Mouse (Mus musculus): ENCODE results near the gene 9130008F23Rik. TPM values are rescaled to one million over a fixed set of nuclear protein-coding genes. Genes with fewer than 3 reads are reported as not detected.
A peak's percentile ranks its signal among the peaks of the same experiment; 100 is the strongest.

Gene 9130008F23Rik
- polyA plus RNA-seq (2014; fragmentation: Nextera tagmentation; extraction: Ambion mirVana): 3.8 and 4.0 TPM in 2 replicates

- H3K9me3 ChIP-seq (ENCODE audit: control insufficient read depth, low read length): no peaks in the 10 kb centered on the region
- H3K27ac ChIP-seq (ENCODE audit: low read depth): peak within 1 kb of the TSS; percentile 39; the same call in 1 of the 2 replicates
- DNase-seq (ENCODE audit: low spot score): peak; percentile 75
- H3K9ac ChIP-seq (ENCODE audit: low read length): peak within 1 kb of the TSS; percentile 52
- peak within 1 kb of the TSS; percentile 69 for H3K4me3 ChIP-seq (ENCODE audit: low read depth, low read length)
- H3K27me3 ChIP-seq (replicated peaks; ENCODE audit: control insufficient read depth, insufficient read depth, low read length): no peaks in the 10 kb centered on the region
- no peaks in the 10 kb centered on the region for H3K36me3 ChIP-seq (ENCODE audit: control insufficient read depth, insufficient read depth, low read length)
- peak; percentile 88 for ATAC-seq (replicated peaks; ENCODE audit: low FRiP score, low TSS enrichment, low read depth)
- WGBS: under 1% methylated on average over 40 of the region's 40 CpGs
- peak within 1 kb of the TSS; percentile 88 for H3K4me2 ChIP-seq (ENCODE audit: low read length)
- no peaks in the 10 kb centered on the region for H3K4me1 ChIP-seq (replicated peaks; ENCODE audit: control insufficient read depth, insufficient read depth, low read length)
Observed at GRCm38 (mm10) chr17:40879924-40880691, at the start of gene 9130008F23Rik. 9130008F23Rik (minus strand) TSS chr17:40880559.

DNA sequence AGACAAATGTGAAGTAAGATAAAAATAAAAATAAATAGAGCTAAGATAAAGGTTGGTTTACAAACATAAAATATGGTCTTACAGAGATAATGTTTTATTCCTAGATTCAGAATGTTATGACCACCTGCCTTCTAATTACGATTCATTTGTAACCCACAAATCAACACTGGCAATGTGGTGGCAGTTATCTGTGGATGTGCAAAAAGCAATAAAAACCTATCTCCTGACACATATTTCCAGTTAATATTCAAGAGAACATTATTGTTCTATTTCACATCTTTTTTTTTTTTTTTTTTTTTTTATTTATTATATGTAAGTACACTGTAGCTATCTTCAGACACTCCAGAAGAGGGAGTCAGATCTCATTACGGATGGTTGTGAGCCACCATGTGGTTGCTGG lies 35.1 kb upstream of the 9130008F23Rik start:
- H3K4me2 ChIP-seq (ENCODE audit: low read length): no peak overlapping the region
- no peak overlapping the region for H3K9ac ChIP-seq (ENCODE audit: low read length)
- no peaks in the 10 kb centered on the region for H3K27me3 ChIP-seq (replicated peaks; ENCODE audit: control insufficient read depth, insufficient read depth, low read length)
- WGBS: 96% methylated on average over 1 of the region's 2 CpGs
- ATAC-seq (replicated peaks; ENCODE audit: low FRiP score, low TSS enrichment, low read depth): no peak
- no peak overlapping the region for H3K4me3 ChIP-seq (ENCODE audit: low read depth, low read length)
- no peaks in the 10 kb centered on the region for H3K4me1 ChIP-seq (replicated peaks; ENCODE audit: control insufficient read depth, insufficient read depth, low read length)
- H3K27ac ChIP-seq (ENCODE audit: low read depth): no peak overlapping the region
- H3K9me3 ChIP-seq (ENCODE audit: control insufficient read depth, low read length): no peaks in the 10 kb centered on the region
- no peaks in the 10 kb centered on the region for H3K36me3 ChIP-seq (ENCODE audit: control insufficient read depth, insufficient read depth, low read length)
- DNase-seq (ENCODE audit: low spot score): no peak

DNA sequence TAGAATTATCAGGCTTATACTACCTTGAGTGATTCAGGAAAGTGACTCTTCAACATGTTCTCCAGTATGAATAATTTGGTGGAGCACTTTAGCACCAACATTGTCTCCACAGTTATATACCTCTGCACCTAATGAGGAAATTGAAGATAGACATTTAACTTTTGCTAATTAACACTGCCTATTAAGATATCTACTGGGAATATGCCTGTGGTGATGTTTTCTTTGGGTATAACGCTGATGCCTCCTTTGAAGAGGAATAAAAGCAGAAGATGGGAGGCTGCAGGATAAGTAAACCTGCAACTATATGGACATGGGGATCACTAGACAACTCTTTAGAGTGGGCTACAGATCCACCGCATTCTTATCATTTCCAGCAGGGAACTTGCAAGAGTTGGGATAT lies 33.9 kb upstream of the 9130008F23Rik start, which contains the start of gene Glyatl3:
Gene Glyatl3 (minus strand): TSS at position 101 of the 400 bp plus-strand sequence.
- H3K27ac ChIP-seq (ENCODE audit: low read depth): no peak within 1 kb of the TSS
- H3K36me3 ChIP-seq (ENCODE audit: control insufficient read depth, insufficient read depth, low read length): no peaks in the 10 kb centered on the region
- H3K27me3 ChIP-seq (replicated peaks; ENCODE audit: control insufficient read depth, insufficient read depth, low read length): no peaks in the 10 kb centered on the region
- ATAC-seq (replicated peaks; ENCODE audit: low FRiP score, low TSS enrichment, low read depth): no peak
- 91% methylated on average over 2 of the region's 2 CpGs for WGBS
- H3K4me3 ChIP-seq (ENCODE audit: low read depth, low read length): no peak within 1 kb of the TSS
- H3K9ac ChIP-seq (ENCODE audit: low read length): no peak within 1 kb of the TSS
- DNase-seq (ENCODE audit: low spot score): no peak
- H3K4me1 ChIP-seq (replicated peaks; ENCODE audit: control insufficient read depth, insufficient read depth, low read length): no peaks in the 10 kb centered on the region
- no peaks in the 10 kb centered on the region for H3K9me3 ChIP-seq (ENCODE audit: control insufficient read depth, low read length)
- no peak within 1 kb of the TSS for H3K4me2 ChIP-seq (ENCODE audit: low read length)

GRCm38 (mm10) chr17:40904721-40905154 lies 24.4 kb upstream of the 9130008F23Rik start:
- no peak overlapping the region for H3K27ac ChIP-seq (ENCODE audit: low read depth)
- DNase-seq (ENCODE audit: low spot score) (no peak), ATAC-seq (replicated peaks; ENCODE audit: low FRiP score, low TSS enrichment, low read depth) (no peak)
- H3K27me3 ChIP-seq (replicated peaks; ENCODE audit: control insufficient read depth, insufficient read depth, low read length): no peaks in the 10 kb centered on the region
- whole genome bisulfite sequencing: 9% methylated on average over 14 of the region's 14 CpGs
- no peak overlapping the region for H3K4me3 ChIP-seq (ENCODE audit: low read depth, low read length)
- H3K36me3 ChIP-seq (ENCODE audit: control insufficient read depth, insufficient read depth, low read length): no peaks in the 10 kb centered on the region
- peak overlapping the region; percentile 33 for H3K4me2 ChIP-seq (ENCODE audit: low read length)
- no peak overlapping the region for H3K9ac ChIP-seq (ENCODE audit: low read length)
- H3K9me3 ChIP-seq (ENCODE audit: control insufficient read depth, low read length): no peaks in the 10 kb centered on the region
- no peaks in the 10 kb centered on the region for H3K4me1 ChIP-seq (replicated peaks; ENCODE audit: control insufficient read depth, insufficient read depth, low read length)

DNA sequence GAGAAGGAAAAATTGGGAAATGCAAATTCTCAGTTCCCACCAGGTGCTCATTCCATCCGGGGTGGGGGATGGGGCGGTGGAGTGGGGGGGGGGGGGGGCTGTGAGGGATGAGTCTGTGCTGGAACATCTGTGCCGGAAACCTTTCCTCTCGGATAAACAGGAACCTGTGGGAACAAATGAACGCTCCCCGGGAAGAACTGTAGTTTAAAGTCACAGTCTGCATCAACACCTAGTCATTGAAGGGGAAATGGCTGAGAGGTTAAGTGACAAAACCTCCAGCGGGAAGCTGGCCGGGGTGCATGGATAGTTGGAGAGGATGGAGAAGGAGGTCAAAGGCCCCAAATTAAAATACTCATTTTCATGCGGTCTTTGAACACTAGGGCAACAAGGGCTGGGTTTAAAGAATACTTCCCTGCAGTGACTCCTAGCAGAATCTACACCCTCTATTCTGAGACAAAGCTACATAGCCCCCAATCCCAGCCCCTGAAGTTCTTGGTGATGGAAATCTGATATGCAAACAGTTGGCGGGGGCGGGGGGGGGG lies 23.8 kb upstream of the 9130008F23Rik start:
- Histone ChIP-seq H3K9me3 (ENCODE audit: control insufficient read depth, low read length) (no peaks in the 10 kb centered on the region), H3K4me3 (ENCODE audit: low read depth, low read length) (no peak overlapping the region), H3K27me3 (replicated peaks; ENCODE audit: control insufficient read depth, insufficient read depth, low read length) (no peaks in the 10 kb centered on the region), H3K4me1 (replicated peaks; ENCODE audit: control insufficient read depth, insufficient read depth, low read length) (no peaks in the 10 kb centered on the region), H3K9ac (ENCODE audit: low read length) (no peak overlapping the region), H3K36me3 (ENCODE audit: control insufficient read depth, insufficient read depth, low read length) (no peaks in the 10 kb centered on the region), H3K4me2 (ENCODE audit: low read length) (peak overlapping the region; percentile 33), H3K27ac (ENCODE audit: low read depth) (no peak overlapping the region)
- no peak for ATAC-seq (replicated peaks; ENCODE audit: low FRiP score, low TSS enrichment, low read depth)
- 8% methylated on average over 11 of the region's 11 CpGs for WGBS
- DNase-seq (ENCODE audit: low spot score): no peak

DNA sequence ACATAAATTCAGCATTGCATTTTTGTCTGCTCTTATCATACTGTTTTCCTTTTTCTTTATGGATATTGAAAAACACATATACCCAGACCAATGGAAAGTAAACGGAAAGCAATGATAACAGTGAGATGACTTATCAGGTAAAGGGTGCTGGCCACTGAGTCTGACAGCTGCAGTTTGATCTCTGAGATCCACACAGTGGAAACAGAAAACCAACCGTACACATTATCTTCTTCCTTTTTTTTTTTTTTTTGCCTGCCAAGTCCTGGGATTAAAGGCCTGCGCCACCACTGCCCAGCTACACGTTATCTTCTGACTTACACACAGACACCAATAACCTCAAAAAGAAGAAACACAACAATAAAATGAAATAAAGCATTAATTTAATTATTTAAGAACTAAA lies 23.0 kb upstream of the 9130008F23Rik start:
- no peak overlapping the region for H3K4me2 ChIP-seq (ENCODE audit: low read length)
- H3K4me3 ChIP-seq (ENCODE audit: low read depth, low read length): no peak overlapping the region
- ATAC-seq (replicated peaks; ENCODE audit: low FRiP score, low TSS enrichment, low read depth): no peak
- H3K9me3 ChIP-seq (ENCODE audit: control insufficient read depth, low read length): no peaks in the 10 kb centered on the region
- no peak overlapping the region for H3K27ac ChIP-seq (ENCODE audit: low read depth)
- WGBS: 74% methylated on average over 4 of the region's 4 CpGs
- H3K27me3 ChIP-seq (replicated peaks; ENCODE audit: control insufficient read depth, insufficient read depth, low read length): no peaks in the 10 kb centered on the region
- no peak for DNase-seq (ENCODE audit: low spot score)
- H3K36me3 ChIP-seq (ENCODE audit: control insufficient read depth, insufficient read depth, low read length): no peaks in the 10 kb centered on the region
- no peak overlapping the region for H3K9ac ChIP-seq (ENCODE audit: low read length)
- no peaks in the 10 kb centered on the region for H3K4me1 ChIP-seq (replicated peaks; ENCODE audit: control insufficient read depth, insufficient read depth, low read length)

DNA sequence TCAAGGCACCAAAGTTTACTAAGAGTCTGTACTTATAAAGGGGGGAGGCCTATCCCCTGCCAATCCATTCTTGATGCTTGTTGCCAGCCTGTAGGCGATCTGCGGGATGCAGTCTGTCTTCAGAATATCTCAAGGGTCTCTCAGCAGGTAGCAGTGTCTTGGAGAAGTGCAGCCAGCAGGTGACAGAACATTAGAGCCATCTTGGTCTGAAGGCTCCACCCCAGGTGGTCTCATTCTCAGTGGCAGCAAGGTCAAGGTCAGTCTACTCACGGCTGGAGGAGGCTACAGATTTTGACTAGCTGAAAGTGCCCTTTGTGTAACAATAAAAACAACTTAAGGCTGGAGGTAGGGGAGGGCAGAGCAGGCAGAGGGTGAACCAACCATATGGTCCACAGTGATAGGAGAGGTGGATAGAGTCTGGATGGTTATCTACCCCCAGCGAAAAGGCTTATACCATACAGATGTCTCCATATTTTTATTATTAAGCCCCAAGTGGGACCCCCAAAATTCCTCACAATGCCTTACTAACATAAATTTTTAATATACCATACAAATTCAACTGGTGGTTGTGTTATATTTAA lies 19.5 kb upstream of the 9130008F23Rik start:
- Histone ChIP-seq H3K4me1 (replicated peaks; ENCODE audit: control insufficient read depth, insufficient read depth, low read length) (no peaks in the 10 kb centered on the region), H3K27ac (ENCODE audit: low read depth) (no peak overlapping the region), H3K36me3 (ENCODE audit: control insufficient read depth, insufficient read depth, low read length) (no peaks in the 10 kb centered on the region), H3K4me2 (ENCODE audit: low read length) (no peak overlapping the region), H3K9ac (ENCODE audit: low read length) (no peak overlapping the region), H3K9me3 (ENCODE audit: control insufficient read depth, low read length) (no peaks in the 10 kb centered on the region), H3K4me3 (ENCODE audit: low read depth, low read length) (no peak overlapping the region), H3K27me3 (replicated peaks; ENCODE audit: control insufficient read depth, insufficient read depth, low read length) (no peaks in the 10 kb centered on the region)
- 58% methylated on average over 4 of the region's 4 CpGs for WGBS
- ATAC-seq (replicated peaks; ENCODE audit: low FRiP score, low TSS enrichment, low read depth) (no peak), DNase-seq (ENCODE audit: low spot score) (no peak)

GRCm38 (mm10) chr17:40896863-40897262 lies 16.5 kb upstream of the 9130008F23Rik start:
- H3K4me2 ChIP-seq (ENCODE audit: low read length): no peak overlapping the region
- H3K36me3 ChIP-seq (ENCODE audit: control insufficient read depth, insufficient read depth, low read length): no peaks in the 10 kb centered on the region
- no peaks in the 10 kb centered on the region for H3K27me3 ChIP-seq (replicated peaks; ENCODE audit: control insufficient read depth, insufficient read depth, low read length)
- no peak overlapping the region for H3K27ac ChIP-seq (ENCODE audit: low read depth)
- WGBS: 69% methylated on average over 1 of the region's 1 CpGs
- DNase-seq (ENCODE audit: low spot score) (no peak), ATAC-seq (replicated peaks; ENCODE audit: low FRiP score, low TSS enrichment, low read depth) (no peak)
- H3K4me3 ChIP-seq (ENCODE audit: low read depth, low read length): no peak overlapping the region
- H3K9me3 ChIP-seq (ENCODE audit: control insufficient read depth, low read length): no peaks in the 10 kb centered on the region
- H3K9ac ChIP-seq (ENCODE audit: low read length): no peak overlapping the region
- no peaks in the 10 kb centered on the region for H3K4me1 ChIP-seq (replicated peaks; ENCODE audit: control insufficient read depth, insufficient read depth, low read length)

Data from intestine, embryonic 14.5 days (tissue).